Mouse (Mus musculus) heart, embryonic 11.5 days (tissue): ENCODE measurements around the gene Nipal4. TPM values are rescaled to one million over a fixed set of nuclear protein-coding genes. Genes with fewer than 3 reads are reported as not detected.

Experiments
- ATAC-seq: fragments of 200-750 bp; cut with Nextera tagmentation; replicated peaks from 2 replicates; pipeline ENCODE4 v1.8.0; 2017; ENCODE audit warnings: moderate library complexity; ENCODE audit not compliant: insufficient number of reproducible peaks, low FRiP score, low TSS enrichment
- H3K27ac ChIP-seq: fragments of 300-500 bp; sonication (generic); 2 replicates; pipeline ENCODE4 v1.5.1; 2014; ENCODE audit warnings: mild to moderate bottlenecking, low read depth, low read length
- H3K27me3 ChIP-seq: fragments of 300-500 bp; sonication (generic); 2 replicates; pipeline ENCODE4 v1.6.1; 2014; ENCODE audit warnings: mild to moderate bottlenecking, low read length, mixed read lengths; ENCODE audit not compliant: control insufficient read depth, insufficient read depth
- H3K36me3 ChIP-seq: fragments of 300-500 bp; sonication (generic); 2 replicates; pipeline ENCODE4 v1.6.1; 2014; ENCODE audit warnings: mild to moderate bottlenecking, low read length, moderate library complexity, mixed read lengths; ENCODE audit not compliant: control insufficient read depth, insufficient read depth
- H3K4me1 ChIP-seq: fragments of 300-500 bp; sonication (generic); 2 replicates; pipeline ENCODE4 v1.6.1; 2014; ENCODE audit warnings: low read length; ENCODE audit not compliant: control insufficient read depth, insufficient read depth
- H3K4me2 ChIP-seq: fragments of 300-500 bp; sonication (generic); 2 replicates; pipeline ENCODE4 v1.6.1; 2014; ENCODE audit warnings: mild to moderate bottlenecking, moderate library complexity
- H3K4me3 ChIP-seq: fragments of 300-500 bp; sonication (generic); 2 replicates; pipeline ENCODE4 v1.5.1; 2014; ENCODE audit warnings: low read depth, low read length
- H3K9ac ChIP-seq: fragments of 300-500 bp; sonication (generic); 2 replicates; pipeline ENCODE4 v1.6.1; 2014; ENCODE audit warnings: mild to moderate bottlenecking, low read depth, low read length, moderate library complexity
- H3K9me3 ChIP-seq: fragments of 300-500 bp; sonication (generic); replicated peaks from 2 replicates; pipeline ENCODE4 v1.6.1; 2016; ENCODE audit warnings: low read length; ENCODE audit not compliant: control insufficient read depth
- WGBS: fragments of 180-500 bp; shearing (Covaris S2); extraction: QIAGEN DNeasy Blood & Tissue Kit; methylation state at CpG from one replicate; pipeline ENCODE4 v1.1.7; 2014; ENCODE audit not compliant: insufficient replicate concordance; 5-methylcytosine and 5-hydroxymethylcytosine counted together
- polyA plus RNA-seq: library from polyadenylated mRNA; unstranded; fragments of >200 nt; fragmentation: Nextera tagmentation; extraction: Ambion mirVana; gene quantifications from 2 replicates; pipeline ENCODE4 v1.2.1, GENCODE M21; 2014

Gene Nipal4
- polyA plus RNA-seq, 1 experiment from 2014 or later = 12.2 TPM

DNA sequence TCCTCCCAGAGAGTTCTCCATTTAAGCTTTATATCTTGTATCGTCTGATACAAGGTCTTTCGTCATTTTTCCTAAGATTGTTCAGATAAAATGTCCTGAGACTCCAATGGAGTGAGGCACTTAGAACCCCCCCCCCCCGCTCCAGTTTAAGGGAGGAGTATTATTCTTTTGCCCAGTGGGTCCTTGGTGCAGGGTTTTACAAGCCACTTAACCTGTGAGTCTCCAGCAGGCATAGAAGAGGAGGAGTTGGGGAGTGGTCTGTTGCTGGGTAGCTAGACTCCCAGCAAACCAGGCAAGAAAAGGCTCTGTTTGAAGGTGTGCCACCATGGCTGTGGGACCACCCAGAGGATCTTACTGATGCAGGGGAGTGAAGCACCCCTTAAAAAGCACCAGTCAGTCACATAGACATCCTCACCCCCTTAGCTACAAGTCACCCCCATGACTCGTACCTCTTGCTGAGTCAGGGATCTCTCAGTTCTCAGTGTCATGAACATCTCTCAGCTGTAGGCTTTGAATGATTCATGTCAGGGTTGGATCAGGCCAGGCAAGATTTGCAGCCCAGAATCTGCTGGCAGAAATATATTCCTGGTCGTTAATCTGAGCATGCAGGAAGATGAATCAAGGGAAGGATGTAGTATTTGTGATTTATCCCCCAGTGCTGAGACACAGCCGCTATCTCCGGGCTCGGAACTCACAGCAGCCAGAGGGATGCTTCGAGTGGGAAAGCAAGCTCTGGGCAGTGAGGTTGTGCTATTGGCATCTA lies 50.7 kb downstream of the Nipal4 start:
- Histone ChIP-seq H3K9me3 (no peaks in the 10 kb centered on the region), H3K36me3 (peaks cover 10% of the 10 kb centered on the region), H3K4me1 (peaks cover 3% of the 10 kb centered on the region; the same call in 1 of the 2 replicates), H3K4me2 (no peak overlapping the region), H3K9ac (no peak overlapping the region), H3K4me3 (no peak overlapping the region), H3K27me3 (no peaks in the 10 kb centered on the region), H3K27ac (no peak overlapping the region)
- no peak for ATAC-seq
- WGBS = 82% methylated on average over 9 of the region's 9 CpGs

DNA sequence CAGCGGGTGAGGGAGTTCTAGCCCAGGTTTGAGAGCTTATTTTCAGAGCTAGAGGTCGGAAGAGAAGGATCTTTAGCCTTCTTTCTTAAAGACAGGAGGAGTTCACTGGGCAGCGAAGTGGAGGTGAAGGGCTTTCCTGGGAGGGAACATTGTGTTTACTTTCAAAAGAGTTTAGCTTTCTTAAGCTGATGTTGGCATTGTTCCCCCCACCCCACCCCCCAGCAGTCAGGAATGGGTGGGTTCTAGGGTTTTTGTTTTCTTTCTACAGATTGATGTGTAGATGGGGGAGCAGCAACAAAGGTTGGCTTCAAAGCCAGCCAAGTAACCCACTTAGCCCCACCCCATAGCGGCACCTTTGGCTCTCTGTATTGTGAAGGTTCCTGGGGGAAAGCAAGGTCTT lies 51.3 kb downstream of the Nipal4 start:
- no peak overlapping the region for H3K4me3 ChIP-seq
- H3K4me1 ChIP-seq = peaks cover 6% of the 10 kb centered on the region; the same call in 1 of the 2 replicates
- H3K9me3 ChIP-seq = no peaks in the 10 kb centered on the region
- no peak overlapping the region for H3K9ac ChIP-seq
- no peak overlapping the region for H3K27ac ChIP-seq
- H3K4me2 ChIP-seq = no peak overlapping the region
- H3K27me3 ChIP-seq = no peaks in the 10 kb centered on the region
- no peak for ATAC-seq
- WGBS = 81% methylated on average over 4 of the region's 4 CpGs
- peaks cover 10% of the 10 kb centered on the region for H3K36me3 ChIP-seq

DNA sequence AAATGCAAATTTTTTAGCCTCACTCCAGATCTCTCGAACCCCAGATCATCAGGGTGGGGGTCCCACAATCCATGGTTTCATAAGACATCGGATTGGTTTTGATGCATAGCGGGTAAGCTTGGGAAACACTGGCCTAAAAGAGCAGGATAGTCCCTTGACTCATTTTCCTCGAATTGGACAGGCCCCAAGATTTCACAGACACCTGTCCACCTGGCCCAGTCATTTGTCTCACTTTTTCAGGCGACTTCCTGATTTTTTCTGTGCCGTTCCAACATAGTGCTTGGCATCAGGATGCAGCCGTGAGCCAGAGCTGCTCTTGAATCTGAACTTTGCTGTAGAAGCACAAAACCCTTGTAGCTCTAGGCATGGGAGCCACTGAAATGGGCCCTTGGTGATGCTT lies 52.1 kb downstream of the Nipal4 start:
- H3K36me3 ChIP-seq = peaks cover 5% of the 10 kb centered on the region; the same call in 1 of the 2 replicates
- ATAC-seq = no peak
- 87% methylated on average over 7 of the region's 7 CpGs for WGBS
- H3K4me3 ChIP-seq = no peak overlapping the region
- H3K4me1 ChIP-seq = peaks cover 6% of the 10 kb centered on the region; the same call in 1 of the 2 replicates
- H3K4me2 ChIP-seq = no peak overlapping the region
- H3K27ac ChIP-seq = no peak overlapping the region
- H3K27me3 ChIP-seq = no peaks in the 10 kb centered on the region
- H3K9me3 ChIP-seq = no peaks in the 10 kb centered on the region
- H3K9ac ChIP-seq = no peak overlapping the region

DNA sequence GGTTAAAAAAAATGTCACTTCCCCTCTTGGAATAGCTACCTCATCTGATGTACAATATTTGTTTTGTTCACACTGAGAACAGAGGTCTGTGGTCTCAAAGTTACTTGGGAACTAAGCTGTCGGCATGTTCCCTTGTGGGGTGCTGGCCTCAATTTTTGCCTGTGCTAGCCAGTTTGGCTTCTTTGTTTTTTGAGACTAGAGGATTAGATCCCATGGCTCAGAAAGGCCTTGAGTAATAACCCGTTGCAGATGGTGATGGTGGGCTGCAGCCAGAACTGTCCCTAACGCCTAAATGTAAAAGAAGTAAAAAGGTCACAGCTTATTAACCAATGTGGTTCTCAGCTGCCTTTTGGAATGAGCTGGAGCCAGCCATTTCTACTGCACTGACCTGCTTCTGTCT lies 53.1 kb downstream of the Nipal4 start:
- Histone ChIP-seq H3K27me3 (no peaks in the 10 kb centered on the region), H3K4me2 (no peak overlapping the region)

DNA sequence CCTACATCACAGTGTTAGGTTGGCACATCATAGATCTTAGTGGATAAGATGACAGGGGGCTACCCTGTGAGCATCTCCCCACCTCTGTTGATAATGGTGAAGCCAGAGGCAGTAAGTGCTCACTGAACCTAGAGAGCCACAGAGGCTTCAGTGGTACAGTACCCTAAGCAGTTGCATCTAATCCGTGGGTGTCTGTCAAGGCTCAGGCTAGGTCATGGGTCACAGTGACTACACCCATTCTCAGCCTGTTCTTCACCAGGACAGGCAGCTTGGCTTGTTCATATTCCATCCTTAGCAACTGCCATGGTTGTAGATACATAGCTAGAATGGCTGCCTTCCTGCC lies 55.4 kb downstream of the Nipal4 start:
- no peak overlapping the region for H3K27ac ChIP-seq
- no peak for ATAC-seq
- no peak overlapping the region for H3K4me3 ChIP-seq
- 78% methylated on average over 1 of the region's 1 CpGs for WGBS
- H3K4me1 ChIP-seq = peaks cover 6% of the 10 kb centered on the region; the same call in 1 of the 2 replicates
- H3K4me2 ChIP-seq = no peak overlapping the region
- H3K27me3 ChIP-seq = no peaks in the 10 kb centered on the region
- H3K9me3 ChIP-seq = no peaks in the 10 kb centered on the region
- H3K9ac ChIP-seq = no peak overlapping the region
- H3K36me3 ChIP-seq = peaks cover 5% of the 10 kb centered on the region; the same call in 1 of the 2 replicates

More for the DNA sequence above, 53.1 kb downstream of the Nipal4 start:
- no peaks in the 10 kb centered on the region for H3K9me3 ChIP-seq
- H3K4me1 ChIP-seq = peaks cover 6% of the 10 kb centered on the region; the same call in 1 of the 2 replicates
- no peak overlapping the region for H3K9ac ChIP-seq
- peaks cover 5% of the 10 kb centered on the region; the same call in 1 of the 2 replicates for H3K36me3 ChIP-seq
- no peak for ATAC-seq
- H3K4me3 ChIP-seq = no peak overlapping the region
- WGBS = 76% methylated on average over 3 of the region's 3 CpGs
- H3K27ac ChIP-seq = no peak overlapping the region

DNA sequence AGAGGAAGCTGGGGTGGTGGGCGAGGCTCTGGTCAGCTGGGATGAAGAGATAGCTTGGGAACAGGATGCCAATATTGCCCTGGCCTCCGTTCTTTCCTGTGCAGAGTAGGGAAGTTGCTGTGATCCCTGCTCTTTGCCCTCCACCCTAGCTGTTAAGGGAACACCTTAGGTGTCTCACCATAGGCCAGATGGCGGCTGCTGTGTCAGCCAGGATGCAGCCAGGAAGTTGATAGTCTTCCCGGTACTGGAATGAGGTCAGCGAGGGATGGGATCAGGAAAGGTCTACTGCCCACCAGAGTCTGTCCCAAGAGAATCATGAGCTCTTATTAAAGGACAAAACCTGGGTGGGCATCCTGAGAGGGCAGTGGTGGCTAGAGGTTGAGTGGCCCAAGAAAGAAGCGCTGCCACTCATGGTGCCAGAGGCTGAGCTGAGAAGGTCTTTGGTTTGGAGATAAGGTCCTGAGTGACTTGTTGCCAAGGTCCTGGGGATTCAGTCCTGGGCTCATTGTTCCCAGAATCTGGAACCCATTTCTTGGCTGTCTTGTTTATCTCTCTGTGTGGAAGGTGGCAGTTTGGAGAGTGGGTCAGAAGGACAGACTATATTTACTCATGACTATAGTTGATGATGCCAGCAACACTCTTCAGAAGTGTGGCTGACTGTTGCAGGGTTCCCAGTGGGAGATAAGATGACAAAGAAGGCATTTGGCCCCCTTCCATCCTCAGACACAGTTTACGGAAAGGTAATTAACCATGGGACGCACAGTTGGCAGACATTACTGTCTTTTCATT lies 56.0 kb downstream of the Nipal4 start:
- Histone ChIP-seq H3K9me3 (no peaks in the 10 kb centered on the region), H3K36me3 (peaks cover 4% of the 10 kb centered on the region; the same call in 1 of the 2 replicates), H3K27me3 (no peaks in the 10 kb centered on the region), H3K4me3 (no peak overlapping the region), H3K9ac (no peak overlapping the region), H3K4me2 (no peak overlapping the region), H3K4me1 (peaks cover 6% of the 10 kb centered on the region; the same call in 1 of the 2 replicates), H3K27ac (no peak overlapping the region)
- ATAC-seq = no peak
- WGBS = 69% methylated on average over 8 of the region's 8 CpGs

DNA sequence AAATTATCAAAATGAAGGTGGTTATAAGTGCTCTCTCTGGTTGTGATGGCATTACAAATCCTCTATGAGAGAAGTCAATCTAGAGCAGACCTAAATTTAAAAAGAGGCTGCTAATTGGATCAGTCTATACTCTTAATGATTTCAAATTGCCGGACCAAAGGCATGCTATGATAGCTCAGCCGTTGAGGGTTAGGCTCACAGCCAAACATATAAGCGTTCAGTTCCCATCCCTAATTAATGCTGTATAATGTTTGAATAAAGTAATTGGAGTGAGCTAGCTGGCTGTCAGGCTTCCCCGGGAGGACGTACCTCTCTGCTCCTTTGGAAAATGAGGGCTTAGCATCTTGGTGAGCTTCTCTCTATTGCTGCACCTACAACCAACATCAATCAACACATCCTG lies 57.1 kb downstream of the Nipal4 start:
- WGBS = 95% methylated on average over 5 of the region's 5 CpGs
- 0 out of 2 replicates have a peak, but pooled peaks cover 4% of the 10 kb centered on the region for H3K36me3 ChIP-seq

DNA sequence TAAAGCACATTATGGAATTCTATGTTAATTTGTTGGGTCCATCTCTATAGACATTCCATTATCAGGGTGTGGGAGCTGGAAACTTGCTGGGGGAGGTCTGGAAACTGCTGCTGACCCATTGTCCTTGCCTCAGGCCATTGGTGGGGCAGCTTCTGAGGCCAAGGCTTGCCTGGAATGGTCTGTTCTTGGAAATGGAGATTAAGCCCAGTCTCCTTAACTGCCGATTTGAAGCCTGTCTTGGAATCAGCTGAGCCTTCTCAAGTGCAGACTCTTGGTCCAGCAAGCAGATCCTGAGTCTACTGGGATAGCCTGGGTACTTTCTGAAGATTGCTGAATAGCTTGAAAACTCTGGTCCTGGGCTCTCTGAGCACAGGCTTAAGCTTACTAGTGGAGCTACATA lies 59.3 kb downstream of the Nipal4 start:
- Histone ChIP-seq H3K9ac (no peak overlapping the region), H3K4me1 (peaks cover 6% of the 10 kb centered on the region; the same call in 1 of the 2 replicates), H3K27me3 (no peaks in the 10 kb centered on the region), H3K9me3 (no peaks in the 10 kb centered on the region), H3K4me2 (no peak overlapping the region), H3K36me3 (0 out of 2 replicates have a peak, but pooled peaks cover 6% of the 10 kb centered on the region), H3K4me3 (no peak overlapping the region), H3K27ac (no peak overlapping the region)
- WGBS = 84% methylated on average over 1 of the region's 1 CpGs
- no peak for ATAC-seq

More for the DNA sequence above, 57.1 kb downstream of the Nipal4 start:
- no peak overlapping the region for H3K9ac ChIP-seq
- no peaks in the 10 kb centered on the region for H3K9me3 ChIP-seq
- no peak for ATAC-seq
- H3K4me1 ChIP-seq = peaks cover 6% of the 10 kb centered on the region; the same call in 1 of the 2 replicates
- H3K27me3 ChIP-seq = no peaks in the 10 kb centered on the region
- no peak overlapping the region for H3K4me2 ChIP-seq
- no peak overlapping the region for H3K27ac ChIP-seq
- no peak overlapping the region for H3K4me3 ChIP-seq
